Mouse (Mus musculus) neural tube, embryonic 14.5 days (tissue): ENCODE data around the gene Spta1. TPM values are rescaled to one million over a fixed set of nuclear protein-coding genes. Genes with fewer than 3 reads are reported as not detected.

Source experiments
- ATAC-seq: fragments of 200-750 bp; cut with Nextera tagmentation; 2 replicates; pipeline ENCODE4 v1.8.0; 2017; ENCODE audit warnings: low read depth, mild to moderate bottlenecking, moderate TSS enrichment, moderate library complexity
- H3K27ac ChIP-seq: fragments of 300-500 bp; sonication (generic); 2 replicates; pipeline ENCODE4 v1.5.1; 2014; ENCODE audit warnings: low read depth, mild to moderate bottlenecking, control low read depth, low read length, moderate library complexity, mixed read lengths
- H3K27me3 ChIP-seq: fragments of 300-500 bp; sonication (generic); 2 replicates; pipeline ENCODE4 v1.6.1; 2014; ENCODE audit warnings: low read length; ENCODE audit not compliant: control insufficient read depth, insufficient read depth
- H3K36me3 ChIP-seq: fragments of 300-500 bp; sonication (generic); 2 replicates; pipeline ENCODE4 v1.6.1; 2014; ENCODE audit warnings: low read length, mixed read lengths; ENCODE audit not compliant: control insufficient read depth, insufficient read depth
- H3K4me1 ChIP-seq: fragments of 300-500 bp; sonication (generic); 2 replicates; pipeline ENCODE4 v1.6.1; 2014; ENCODE audit warnings: low read length; ENCODE audit not compliant: control insufficient read depth, insufficient read depth
- H3K4me2 ChIP-seq: fragments of 300-500 bp; sonication (generic); 2 replicates; pipeline ENCODE4 v1.6.1; 2014; ENCODE audit warnings: mild to moderate bottlenecking, low read depth, low read length, control low read depth
- H3K4me3 ChIP-seq: fragments of 300-500 bp; sonication (generic); 2 replicates; pipeline ENCODE4 v1.5.1; 2014; ENCODE audit warnings: low read depth, low read length, control low read depth, mixed read lengths
- H3K9ac ChIP-seq: fragments of 300-500 bp; sonication (generic); replicated peaks from 2 replicates; pipeline ENCODE4 v1.6.1; 2014; ENCODE audit warnings: low read depth, mild to moderate bottlenecking, control low read depth, low read length, mixed read lengths
- H3K9me3 ChIP-seq: fragments of 300-500 bp; sonication (generic); 2 replicates; pipeline ENCODE4 v1.6.1; 2016; ENCODE audit warnings: low read length; ENCODE audit not compliant: control insufficient read depth
- WGBS: fragments of 180-500 bp; shearing (Covaris S2); extraction: QIAGEN DNeasy Blood & Tissue Kit; methylation state at CpG from one replicate; pipeline ENCODE4 v1.1.7; 2014; 5-methylcytosine and 5-hydroxymethylcytosine counted together
- polyA plus RNA-seq: library from polyadenylated mRNA; unstranded; fragments of >200 nt; fragmentation: Nextera tagmentation; extraction: Ambion mirVana; gene quantifications from 2 replicates; pipeline ENCODE4 v1.2.1, GENCODE M21; 2014

The Spta1 gene
- polyA plus RNA-seq, 1 experiment from 2014 or later, result 0.23 TPM

DNA sequence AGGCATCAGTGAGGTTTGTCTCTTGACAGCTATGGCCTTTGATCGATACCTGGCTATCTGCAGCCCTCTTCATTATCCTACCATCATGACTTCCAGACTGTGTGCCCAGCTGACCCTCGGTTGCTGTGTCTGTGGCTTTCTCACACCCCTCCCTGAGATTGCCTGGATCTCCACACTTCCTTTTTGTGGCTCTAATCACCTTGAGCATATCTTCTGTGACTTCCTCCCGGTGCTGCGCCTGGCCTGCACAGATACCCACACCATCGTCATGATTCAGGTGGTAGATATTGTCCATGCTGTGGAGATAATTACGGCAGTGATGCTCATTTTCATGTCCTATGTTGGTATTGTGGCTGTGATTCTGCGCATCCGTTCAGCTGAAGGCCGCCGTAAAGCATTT lies 13.5 kb upstream of the Spta1 start:
- no peak overlapping the region for H3K4me2 ChIP-seq
- no peaks in the 10 kb centered on the region for H3K4me1 ChIP-seq
- no peaks in the 10 kb centered on the region for H3K36me3 ChIP-seq
- no peak overlapping the region for H3K27ac ChIP-seq
- 92% methylated on average over 10 of the region's 10 CpGs for WGBS
- no peak overlapping the region for H3K9ac ChIP-seq
- H3K9me3 ChIP-seq, result no peaks in the 10 kb centered on the region
- no peak overlapping the region for H3K4me3 ChIP-seq
- ATAC-seq, result no peak
- no peaks in the 10 kb centered on the region for H3K27me3 ChIP-seq

DNA sequence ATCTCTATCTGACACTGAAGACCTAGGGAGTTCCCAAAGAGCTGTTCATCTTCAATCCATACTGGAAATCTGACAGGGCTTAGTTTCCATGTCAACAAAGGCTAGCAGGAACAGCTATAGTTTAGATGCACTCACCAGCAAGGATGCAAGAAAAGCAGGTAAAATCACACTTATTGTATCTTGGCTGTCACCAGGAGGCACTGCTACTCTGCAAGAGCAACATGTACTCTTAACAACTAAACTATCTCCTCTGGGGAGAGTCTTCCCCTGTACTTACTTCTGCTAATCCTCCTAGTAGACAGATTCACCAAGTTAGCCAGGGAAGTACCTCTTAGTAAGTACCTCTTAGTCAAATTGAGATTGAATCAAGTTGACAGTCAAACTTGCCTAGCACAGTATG lies 3.6 kb upstream of the Spta1 start:
- H3K27me3 ChIP-seq, result no peaks in the 10 kb centered on the region
- H3K4me2 ChIP-seq, result no peak overlapping the region
- no peaks in the 10 kb centered on the region for H3K36me3 ChIP-seq
- no peak overlapping the region for H3K9ac ChIP-seq
- H3K4me1 ChIP-seq, result no peaks in the 10 kb centered on the region
- no peaks in the 10 kb centered on the region for H3K9me3 ChIP-seq
- no peak overlapping the region for H3K27ac ChIP-seq
- ATAC-seq, result no peak
- H3K4me3 ChIP-seq, result no peak overlapping the region

DNA sequence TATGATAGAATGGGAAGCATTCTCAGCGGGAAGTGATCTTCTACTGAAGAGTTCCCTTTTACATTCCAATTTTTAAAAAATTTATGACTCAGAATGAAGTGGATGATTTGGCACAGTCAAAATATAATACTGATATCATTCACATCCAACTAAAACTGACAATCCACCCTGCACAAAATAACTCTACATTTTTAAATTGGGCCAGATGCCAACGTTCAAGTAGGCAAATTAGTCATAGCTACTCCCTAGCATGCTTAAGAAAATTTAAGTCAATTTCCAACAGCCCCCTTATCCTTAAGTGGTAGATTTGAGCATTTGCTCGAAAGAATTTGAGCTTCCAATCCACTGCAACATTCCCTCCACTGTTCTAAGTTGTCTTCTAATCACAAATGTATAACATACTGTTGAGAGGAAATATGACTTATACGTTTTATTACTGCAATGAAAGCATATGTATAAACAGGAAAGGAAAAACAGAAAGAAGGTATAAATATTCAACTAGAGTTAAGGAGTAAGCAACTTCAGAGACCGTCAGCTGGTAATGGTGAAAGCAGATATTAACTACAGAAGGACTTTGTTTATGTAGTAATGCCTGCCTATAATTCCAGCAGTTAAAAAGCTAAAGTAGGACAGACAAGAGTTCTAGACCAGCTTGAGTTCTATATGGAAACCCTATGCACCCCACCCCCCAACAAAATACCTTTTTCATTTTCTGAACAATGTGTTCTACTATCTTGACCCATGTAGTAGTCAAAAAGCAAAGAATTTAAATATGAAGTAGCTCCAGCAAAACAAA lies 1.7 kb upstream of the Spta1 start:
- H3K9ac ChIP-seq, result no peak overlapping the region
- H3K4me1 ChIP-seq, result no peaks in the 10 kb centered on the region
- no peak overlapping the region for H3K4me2 ChIP-seq
- no peaks in the 10 kb centered on the region for H3K36me3 ChIP-seq
- 87% methylated on average over 5 of the region's 5 CpGs for whole genome bisulfite sequencing
- ATAC-seq, result no peak
- no peaks in the 10 kb centered on the region for H3K9me3 ChIP-seq
- no peaks in the 10 kb centered on the region for H3K27me3 ChIP-seq
- no peak overlapping the region for H3K27ac ChIP-seq
- H3K4me3 ChIP-seq, result no peak overlapping the region

DNA sequence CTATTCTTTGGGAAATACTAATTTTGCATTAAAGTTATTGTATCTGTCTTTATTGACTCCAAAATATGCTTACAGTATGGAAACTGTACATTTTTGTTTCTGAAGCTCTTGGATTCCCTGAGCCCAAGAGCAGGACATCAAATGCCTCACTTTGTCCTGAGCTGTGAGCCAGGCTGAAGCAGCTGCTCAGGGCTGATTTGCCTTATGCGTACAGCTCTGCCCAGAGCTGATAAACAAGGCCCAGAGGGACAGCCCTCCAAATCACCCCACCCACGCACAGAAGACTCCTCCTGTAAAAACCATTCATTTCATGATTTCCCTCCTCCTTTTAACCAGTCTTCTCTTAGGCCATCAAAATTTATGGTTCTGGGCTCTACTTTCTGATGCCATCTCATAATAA lies 1.0 kb upstream of the Spta1 start:
- Histone ChIP-seq H3K4me2 (no peak overlapping the region), H3K9me3 (no peaks in the 10 kb centered on the region), H3K4me3 (no peak overlapping the region), H3K36me3 (no peaks in the 10 kb centered on the region), H3K9ac (no peak overlapping the region), H3K4me1 (no peaks in the 10 kb centered on the region), H3K27ac (no peak overlapping the region), H3K27me3 (no peaks in the 10 kb centered on the region)
- no peak for ATAC-seq
- WGBS, result 52% methylated on average over 2 of the region's 2 CpGs

DNA sequence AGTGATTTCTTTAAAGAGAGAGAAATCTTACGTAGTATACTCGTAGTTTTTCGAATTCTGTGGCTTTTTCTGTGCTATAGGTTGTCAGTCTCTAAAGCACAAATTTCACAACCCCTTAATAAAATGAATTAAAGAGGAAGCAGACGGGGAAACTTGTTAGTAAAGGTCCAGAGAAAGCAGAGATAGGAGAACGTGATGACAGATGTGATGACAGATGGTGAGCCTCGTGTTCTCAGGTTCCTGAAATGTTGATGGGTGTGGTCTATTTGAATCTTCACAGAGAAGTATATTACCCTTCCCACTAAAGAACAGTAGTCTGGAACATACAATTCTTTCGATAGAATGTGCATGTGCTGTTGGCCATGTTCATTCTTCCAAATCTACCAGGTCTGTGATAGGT lies 32.1 kb downstream of the Spta1 start:
- Histone ChIP-seq H3K36me3 (no peaks in the 10 kb centered on the region), H3K27me3 (no peaks in the 10 kb centered on the region), H3K4me2 (no peak overlapping the region), H3K4me1 (no peaks in the 10 kb centered on the region), H3K9ac (no peak overlapping the region), H3K4me3 (no peak overlapping the region), H3K27ac (no peak overlapping the region), H3K9me3 (no peaks in the 10 kb centered on the region)
- no peak for ATAC-seq
- 85% methylated on average over 7 of the region's 7 CpGs for WGBS

DNA sequence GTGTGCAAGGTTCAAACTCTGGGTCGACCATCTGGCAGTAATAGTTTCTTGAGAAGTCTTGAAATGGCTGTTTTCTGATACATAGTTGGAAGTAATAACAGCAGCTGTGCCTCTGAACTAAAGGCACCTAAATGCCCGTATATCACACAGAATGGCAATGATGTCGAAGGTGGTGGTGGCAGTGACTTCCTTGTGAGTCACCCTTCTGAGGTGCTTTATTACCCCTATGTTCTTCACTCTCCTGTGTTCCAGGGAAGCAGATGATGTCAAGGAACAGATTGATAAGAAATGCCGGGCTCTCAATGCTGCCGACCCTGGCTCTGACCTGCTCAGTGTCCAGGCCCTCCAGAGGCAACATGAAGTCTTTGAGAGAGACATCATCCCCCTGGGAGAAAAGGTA lies 39.7 kb downstream of the Spta1 start:
- H3K27me3 ChIP-seq, result no peaks in the 10 kb centered on the region
- 87% methylated on average over 5 of the region's 5 CpGs for WGBS
- H3K4me2 ChIP-seq, result no peak overlapping the region
- ATAC-seq, result no peak
- no peaks in the 10 kb centered on the region for H3K4me1 ChIP-seq
- no peaks in the 10 kb centered on the region for H3K36me3 ChIP-seq
- no peaks in the 10 kb centered on the region for H3K9me3 ChIP-seq
- H3K9ac ChIP-seq, result no peak overlapping the region
- H3K4me3 ChIP-seq, result no peak overlapping the region
- H3K27ac ChIP-seq, result no peak overlapping the region

DNA sequence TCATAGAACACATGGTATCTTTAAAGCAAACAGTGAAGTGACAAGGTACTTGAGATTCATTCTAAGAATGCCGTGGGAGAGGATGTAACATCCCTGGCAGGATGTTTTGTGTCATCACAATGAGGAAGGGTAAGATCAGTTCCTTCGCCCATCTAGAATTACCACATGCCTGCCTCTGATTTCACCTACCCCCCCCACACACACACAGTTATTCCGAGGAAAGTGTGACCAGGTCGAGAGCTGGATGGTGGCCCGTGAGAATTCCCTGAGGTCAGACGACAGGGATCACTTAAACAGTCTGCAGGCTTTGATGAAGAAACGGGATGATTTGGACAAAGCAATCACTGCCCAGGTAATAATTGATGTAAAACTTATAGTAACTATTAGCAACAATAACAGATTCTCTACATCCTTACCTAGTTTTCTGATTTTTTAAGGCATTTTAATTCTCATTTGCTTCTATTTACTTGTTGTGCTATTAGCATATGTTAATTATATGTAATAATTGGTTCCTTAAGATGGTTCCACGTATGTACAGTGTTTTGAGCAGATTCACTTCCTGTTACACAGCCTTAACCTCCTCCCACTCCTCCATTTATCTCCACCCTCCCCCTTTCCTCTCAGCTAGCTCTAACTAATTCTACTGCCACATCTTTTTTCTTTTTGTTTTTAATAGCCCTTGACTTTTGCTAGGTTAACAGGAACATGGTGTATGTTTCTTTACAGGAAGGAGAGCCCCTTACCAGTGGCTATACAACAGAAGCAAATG lies 42.9 kb downstream of the Spta1 start:
- no peaks in the 10 kb centered on the region for H3K4me1 ChIP-seq
- 84% methylated on average over 8 of the region's 8 CpGs for WGBS

DNA sequence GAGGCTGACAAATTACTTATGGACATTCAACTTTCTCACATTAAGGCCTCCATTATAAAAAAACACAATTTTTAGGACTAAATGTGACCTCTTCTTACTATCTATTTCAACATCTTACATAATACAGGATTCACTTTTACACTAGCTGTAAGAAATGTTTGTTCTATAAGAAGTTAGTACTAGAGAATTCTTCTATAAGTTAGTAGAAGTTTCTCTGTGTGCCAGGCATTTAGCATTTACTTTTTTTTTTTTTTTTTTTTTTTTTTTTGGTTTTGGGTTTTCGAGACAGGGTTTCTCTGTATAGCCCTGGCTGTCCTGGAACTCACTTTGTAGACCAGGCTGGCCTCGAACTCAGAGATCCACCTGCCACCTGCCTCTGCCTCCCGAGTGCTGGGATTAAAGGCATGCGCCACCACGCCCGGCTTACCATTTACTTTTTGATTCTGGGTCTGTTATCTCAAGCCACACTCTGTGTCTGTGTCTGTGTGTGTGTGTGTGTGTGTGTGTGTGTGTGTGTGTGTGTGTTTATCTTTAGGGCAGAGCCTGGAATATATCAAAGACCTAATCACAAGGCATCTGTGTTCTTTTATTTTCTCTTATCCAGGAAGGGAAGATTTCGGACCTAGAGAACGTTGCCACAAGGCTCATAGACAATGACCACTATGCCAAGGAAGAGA lies 44.1 kb downstream of the Spta1 start:
- H3K36me3 ChIP-seq, result no peaks in the 10 kb centered on the region
- ATAC-seq, result no peak
- WGBS, result 94% methylated on average over 7 of the region's 8 CpGs

More for the DNA sequence above, 42.9 kb downstream of the Spta1 start:
- Histone ChIP-seq H3K36me3 (no peaks in the 10 kb centered on the region), H3K27ac (no peak overlapping the region), H3K4me2 (no peak overlapping the region), H3K9ac (no peak overlapping the region), H3K27me3 (no peaks in the 10 kb centered on the region), H3K9me3 (no peaks in the 10 kb centered on the region), H3K4me3 (no peak overlapping the region)
- ATAC-seq, result no peak

DNA sequence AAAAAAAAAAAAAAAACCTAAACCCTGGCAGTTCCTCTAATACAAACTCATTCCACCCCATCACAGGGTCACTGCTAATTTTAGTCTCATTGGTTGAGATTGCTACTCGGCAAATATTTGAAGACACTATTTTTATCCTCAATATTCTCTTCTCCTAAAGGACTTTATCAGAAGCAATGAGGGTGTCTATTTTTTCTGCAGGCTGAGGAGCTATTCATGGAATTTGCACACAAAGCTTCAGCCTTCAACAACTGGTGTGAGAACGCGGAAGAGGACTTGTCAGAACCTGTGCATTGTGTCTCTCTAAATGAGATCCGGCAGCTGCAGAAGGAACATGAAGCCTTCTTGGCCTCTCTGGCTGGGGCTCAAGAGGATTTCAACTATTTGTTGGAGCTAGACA lies 67.3 kb downstream of the Spta1 start:
- H3K27ac ChIP-seq, result no peak overlapping the region
- no peaks in the 10 kb centered on the region for H3K36me3 ChIP-seq
- no peaks in the 10 kb centered on the region for H3K4me1 ChIP-seq
- no peaks in the 10 kb centered on the region for H3K9me3 ChIP-seq
- no peak overlapping the region for H3K4me2 ChIP-seq
- H3K4me3 ChIP-seq, result no peak overlapping the region
- H3K27me3 ChIP-seq, result no peaks in the 10 kb centered on the region
- ATAC-seq, result no peak
- no peak overlapping the region for H3K9ac ChIP-seq
- 95% methylated on average over 4 of the region's 4 CpGs for WGBS

More for the DNA sequence above, 44.1 kb downstream of the Spta1 start:
- Histone ChIP-seq H3K4me2 (no peak overlapping the region), H3K27me3 (no peaks in the 10 kb centered on the region), H3K9ac (no peak overlapping the region), H3K27ac (no peak overlapping the region), H3K4me3 (no peak overlapping the region), H3K9me3 (no peaks in the 10 kb centered on the region), H3K4me1 (no peaks in the 10 kb centered on the region)
